Mouse (Mus musculus) heart, adult 8-10 months (tissue): ENCODE results near the gene Btbd19. TPM values are rescaled to one million over a fixed set of nuclear protein-coding genes. Genes with fewer than 3 reads are reported as not detected.
A peak's percentile ranks its signal among the peaks of the same experiment; 100 is the strongest.

Experiments used
- DNase-seq: peaks from one replicate; pipeline ENCODE4 v3.0.0; 2022; ENCODE audit warnings: low spot score
- total RNA-seq, 4 experiments: library from RNA; stranded (reverse); gene quantifications; 2 replicates each; pipeline ENCODE4 v1.2.4; 2022

Gene Btbd19
- 1 to 10 TPM; 1.8 to 3.5 (median 2.4) TPM for total RNA-seq

DNA sequence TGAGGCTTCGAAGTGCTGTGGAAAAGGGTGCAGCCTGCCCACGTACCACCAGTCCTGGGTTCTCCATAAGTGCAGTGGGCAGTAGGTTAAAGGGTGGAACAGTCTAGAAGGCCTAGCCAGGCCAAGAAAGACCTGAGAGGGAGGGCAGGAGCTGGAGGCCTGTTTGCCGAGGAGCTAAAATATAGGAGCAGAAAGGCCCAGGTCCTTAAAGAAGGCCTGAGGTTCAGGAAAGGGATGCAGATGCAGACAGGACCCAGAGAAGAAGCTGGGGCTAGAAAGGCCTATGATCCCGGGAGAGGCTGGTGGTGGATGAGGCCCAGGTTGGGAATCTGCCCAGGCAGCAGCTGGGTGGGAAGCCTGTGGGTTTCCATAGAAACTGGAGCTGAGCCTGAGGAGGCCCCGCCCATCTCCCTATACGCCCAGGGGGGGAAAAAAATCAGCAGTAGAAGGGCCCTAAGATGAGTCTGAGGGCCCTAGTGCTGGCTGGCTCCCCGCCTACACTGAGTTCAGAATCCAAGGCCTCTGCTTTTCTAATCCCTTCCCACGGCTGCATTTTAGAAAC lies at the start of gene Btbd19:
Btbd19 (minus strand) TSS at position 378 of the 562 bp plus-strand sequence.
- DNase-seq: peak; percentile 86

DNA sequence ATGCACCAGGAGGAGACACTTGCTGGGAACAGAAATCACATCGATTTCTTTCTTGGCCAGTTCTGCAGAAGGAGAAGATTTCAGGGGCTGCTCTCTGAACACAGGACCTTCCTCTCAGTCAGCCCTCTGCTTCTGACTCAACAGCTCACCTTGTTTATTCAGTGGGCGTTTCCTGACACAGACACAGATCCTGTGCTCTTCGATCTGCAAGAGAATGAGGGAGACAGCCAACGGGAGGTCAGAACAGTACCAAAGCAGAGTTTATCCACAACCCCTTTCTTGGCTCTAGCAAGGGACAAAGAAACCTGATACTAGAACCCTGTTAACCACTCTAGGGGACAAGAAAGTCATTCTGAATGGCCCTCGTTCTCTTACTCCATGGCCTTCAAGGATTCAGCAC lies 44.4 kb upstream of the Btbd19 start:
- DNase-seq: no peak

DNA sequence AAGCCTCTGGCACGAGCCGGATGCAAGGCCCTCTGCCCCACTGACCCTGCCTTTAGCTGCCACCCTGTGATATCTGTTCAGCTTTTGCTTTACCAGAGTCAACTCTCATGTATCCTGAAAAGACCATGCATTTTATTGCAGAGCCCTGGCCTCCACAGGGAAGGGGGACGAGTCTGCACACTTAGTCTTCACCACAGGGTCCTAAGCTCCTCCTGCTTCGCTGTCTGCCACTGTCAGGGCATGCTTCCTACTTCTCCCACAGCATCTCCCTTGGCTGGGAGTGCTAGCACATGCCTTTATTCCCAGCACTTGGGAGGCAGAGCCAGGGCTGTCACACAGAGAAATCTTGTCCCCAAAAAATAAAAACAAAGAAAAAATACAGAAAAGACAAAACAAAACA lies 35.7 kb upstream of the Btbd19 start:
- DNase-seq: no peak

DNA sequence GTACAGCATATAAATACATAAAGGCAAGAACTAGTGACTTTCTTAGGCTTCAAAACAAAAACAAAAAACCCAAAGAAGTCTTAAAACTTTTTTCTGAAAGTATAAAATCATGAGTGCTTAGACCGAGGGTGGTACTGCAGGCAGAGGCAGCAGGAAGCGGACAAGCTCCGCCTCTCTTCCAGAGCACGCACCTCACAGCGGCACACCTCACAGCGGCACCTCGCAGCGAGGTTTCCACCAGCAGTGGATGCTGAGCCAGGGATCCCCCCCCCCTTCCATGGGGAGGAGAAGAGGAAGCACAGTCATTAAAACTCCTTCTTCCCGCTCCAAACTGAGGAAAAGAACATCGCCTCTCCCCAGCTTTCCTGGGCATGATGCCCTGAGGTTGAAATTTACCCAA lies 34.1 kb upstream of the Btbd19 start:
- DNase-seq: no peak

DNA sequence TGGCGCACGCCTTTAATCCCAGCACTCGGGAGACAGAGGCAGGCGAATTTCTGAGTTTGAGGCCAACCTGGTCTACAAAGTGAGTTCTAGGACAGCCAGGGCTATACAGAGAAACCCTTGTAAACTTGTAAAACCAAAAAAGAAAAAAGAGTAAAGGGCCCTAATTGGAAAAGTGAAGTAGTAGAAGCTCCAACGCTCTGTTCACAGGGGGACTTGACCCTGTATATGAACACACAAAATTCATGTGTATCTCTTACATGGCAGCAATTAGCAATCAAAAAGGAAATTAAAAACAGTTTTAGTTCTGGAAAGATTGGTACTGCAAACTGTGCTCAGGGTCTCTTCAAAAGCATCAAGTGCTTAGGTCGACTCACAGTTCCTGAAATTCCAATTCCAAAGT lies 30.8 kb upstream of the Btbd19 start:
- no peak for DNase-seq

DNA sequence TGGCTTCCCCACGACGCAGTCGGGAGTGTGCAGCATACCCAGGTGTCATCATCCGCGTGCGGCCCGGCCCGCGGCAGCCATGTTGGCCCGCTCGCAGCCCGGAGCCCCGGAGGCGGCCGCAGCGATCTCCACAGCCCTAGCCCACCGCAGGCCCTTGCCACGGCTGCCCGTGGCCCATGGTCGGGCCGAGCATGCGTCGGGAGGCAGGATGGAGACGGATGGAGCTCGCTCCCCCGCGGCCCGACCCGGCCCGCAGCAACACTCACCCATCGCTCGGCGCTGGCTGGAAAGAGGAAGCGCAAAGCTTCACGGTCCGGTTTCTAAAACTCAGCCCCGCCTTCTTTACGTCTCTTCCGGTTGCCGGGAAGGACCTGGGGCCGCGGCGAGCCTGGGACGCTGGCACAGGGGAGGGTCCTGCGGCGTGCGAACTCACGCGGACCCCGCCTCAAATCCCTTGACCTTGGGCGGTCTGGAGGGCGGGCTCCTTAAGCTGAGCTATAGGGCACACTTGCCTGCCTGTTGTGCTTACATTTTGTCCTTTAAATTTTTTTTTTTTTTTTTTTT lies 30.3 kb upstream of the Btbd19 start, which contains the start of gene Rps8:
Rps8 (minus strand) TSS at position 452 of the 564 bp plus-strand sequence.
- peak; percentile 88 for DNase-seq

DNA sequence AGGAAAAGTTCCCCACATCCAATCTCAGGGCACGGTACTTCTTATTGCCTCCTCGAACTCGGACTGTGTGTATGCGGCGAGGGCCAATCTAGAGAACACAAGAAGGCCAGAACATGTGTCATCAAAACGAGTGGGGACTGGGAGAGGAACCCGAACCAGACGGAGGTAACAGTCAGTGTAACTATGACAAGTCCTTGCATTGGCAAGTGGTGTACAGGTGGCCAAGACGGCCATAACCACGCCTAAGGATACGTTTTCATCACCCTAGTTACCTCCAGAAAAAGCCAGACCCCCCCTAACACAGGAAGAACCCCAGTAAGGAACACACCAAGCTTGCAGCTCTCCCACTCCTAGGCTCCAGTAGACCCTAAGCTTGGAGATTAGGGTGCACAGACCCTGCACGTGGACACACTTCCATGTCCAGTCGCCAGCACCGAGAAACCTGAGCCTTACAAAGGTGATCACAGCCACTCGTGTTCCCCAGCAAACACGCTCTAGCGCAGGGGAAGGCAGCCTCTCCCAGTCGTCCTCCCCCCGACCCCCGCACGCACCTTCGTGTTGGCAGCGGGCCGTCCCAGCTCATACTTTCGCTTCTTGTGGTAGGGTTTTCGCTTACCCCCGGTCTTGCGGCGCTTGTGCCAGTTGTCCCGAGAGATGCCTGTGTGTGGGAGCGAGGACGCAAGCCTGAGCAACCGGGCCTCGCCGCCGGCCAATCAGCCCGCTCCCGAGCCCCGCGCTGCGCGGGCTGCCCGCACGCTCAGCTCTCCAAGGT lies 29.7 kb upstream of the Btbd19 start:
- no peak for DNase-seq

DNA sequence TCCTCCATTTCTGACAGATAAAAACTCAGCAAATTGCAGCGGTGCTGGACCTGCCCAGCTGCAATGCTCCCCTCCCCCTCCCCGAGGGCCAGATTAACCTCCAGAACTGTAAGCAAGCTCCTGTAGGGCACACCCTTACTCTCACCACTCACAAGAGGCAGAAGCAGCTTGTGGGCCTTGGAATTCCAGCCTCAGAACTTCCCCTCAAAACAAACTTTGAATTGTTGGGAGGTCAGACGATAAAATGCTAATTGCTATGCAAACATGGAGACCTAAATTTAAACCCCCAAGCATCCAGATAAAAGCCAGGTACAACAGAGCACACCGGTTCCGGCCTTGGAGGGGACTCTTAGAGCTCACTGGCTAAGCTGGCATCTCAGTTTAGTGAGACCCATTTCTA lies 27.2 kb upstream of the Btbd19 start:
- DNase-seq: no peak

DNA sequence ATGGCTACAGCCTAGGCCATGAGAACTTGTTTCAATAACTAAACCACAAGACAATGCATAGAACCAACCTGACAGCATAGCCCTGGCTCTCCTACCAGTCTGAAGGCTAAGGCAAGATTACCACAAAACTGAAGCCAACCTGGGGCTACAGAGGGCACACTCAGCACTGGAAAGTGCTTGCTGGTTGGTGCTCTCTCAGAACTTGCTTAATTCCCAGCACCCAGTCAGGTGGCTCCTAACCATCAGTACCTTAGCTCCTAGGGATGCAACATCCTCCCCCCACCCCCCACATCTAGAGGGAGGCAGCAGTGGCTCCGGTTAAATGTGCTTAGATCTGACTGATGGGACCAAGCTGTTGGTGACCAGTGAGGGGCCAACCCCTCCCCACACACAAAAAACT lies 25.9 kb upstream of the Btbd19 start:
- no peak for DNase-seq

DNA sequence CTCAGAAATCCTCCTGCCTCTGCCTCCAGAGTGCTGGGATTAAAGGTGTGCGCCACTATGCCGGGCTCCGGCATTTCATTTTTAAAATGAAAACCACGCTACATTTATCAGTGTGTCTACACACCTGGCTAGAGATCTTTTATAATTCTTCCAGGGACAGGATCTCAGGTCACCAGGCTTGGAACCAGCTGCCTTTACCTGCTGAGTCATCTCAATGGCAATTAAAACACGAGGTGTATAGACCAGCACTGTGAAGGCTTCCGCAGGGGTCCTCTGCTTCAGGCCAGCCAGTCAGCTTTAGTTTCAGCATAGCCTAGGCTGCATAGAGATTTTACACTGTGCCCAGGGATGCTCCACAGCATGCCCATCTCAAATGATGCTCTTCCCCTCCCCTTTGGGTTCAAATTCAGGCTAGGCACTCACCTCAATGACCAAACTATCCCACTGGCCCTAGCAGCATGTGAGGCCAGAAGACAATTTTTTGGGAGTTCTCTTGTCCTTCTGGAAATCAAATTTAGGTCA lies 24.7 kb upstream of the Btbd19 start:
- DNase-seq: no peak

DNA sequence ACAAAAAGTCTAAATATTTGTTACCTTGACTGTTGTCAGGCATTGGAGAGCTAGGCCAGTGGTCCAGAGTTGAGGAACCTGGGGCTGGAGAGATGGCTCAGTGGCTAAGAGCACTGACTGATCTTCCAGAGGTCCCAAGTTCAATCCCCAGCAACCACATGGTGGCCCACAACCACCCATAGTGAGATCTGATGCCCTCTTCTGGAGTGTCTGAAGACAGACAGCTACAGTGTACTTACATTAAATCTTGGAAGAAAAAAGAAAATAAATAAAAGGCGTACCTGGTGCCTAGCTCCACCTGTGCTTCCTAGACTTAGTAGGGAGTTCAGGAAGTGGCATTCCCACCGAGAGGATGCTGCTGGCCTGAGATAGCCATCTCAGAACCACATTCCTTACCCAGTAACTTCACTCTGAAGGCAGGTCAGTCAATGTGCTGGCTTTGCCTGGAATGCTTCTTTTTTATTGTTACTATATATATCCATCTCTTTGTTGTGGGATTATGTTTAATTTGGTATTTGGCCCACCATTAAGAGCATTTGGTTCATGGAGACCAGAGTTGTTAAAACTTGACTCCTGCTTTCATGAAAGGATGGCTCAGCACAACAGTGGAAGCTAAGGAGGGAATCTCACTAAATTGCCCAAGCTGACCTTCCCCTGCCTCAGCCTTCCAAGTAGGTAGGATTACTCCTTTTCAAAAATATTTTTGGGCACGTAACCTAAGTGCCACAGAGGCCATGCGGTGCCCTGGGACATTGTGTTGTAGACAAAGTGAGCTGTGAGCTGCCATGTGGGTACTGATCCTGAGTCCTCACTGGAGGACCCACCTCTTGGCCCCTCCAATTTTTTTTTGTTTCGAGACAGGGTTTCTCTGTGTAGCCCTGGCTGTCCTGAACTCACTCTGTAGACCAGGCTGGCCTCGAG lies 24.0 kb upstream of the Btbd19 start:
- DNase-seq: no peak

DNA sequence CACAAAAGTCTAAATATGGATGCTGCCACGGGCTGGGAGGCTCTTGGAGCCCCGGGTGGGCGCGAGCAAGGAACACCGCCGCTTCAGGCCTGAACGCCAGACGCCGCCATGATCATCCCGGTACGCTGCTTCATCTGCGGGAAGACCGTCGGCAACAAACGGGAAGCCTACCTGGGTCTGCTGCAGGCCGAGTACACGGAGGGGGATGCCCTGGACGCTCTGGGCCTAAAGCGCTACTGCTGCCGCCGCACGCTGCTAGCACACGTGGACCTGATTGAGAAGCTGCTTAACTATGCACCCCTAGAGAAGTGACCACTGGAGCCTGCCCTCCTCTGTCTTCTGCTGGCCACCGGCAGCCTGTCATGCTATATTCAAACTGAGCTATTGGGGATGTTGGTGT lies 23.3 kb upstream of the Btbd19 start:
- DNase-seq: no peak

DNA sequence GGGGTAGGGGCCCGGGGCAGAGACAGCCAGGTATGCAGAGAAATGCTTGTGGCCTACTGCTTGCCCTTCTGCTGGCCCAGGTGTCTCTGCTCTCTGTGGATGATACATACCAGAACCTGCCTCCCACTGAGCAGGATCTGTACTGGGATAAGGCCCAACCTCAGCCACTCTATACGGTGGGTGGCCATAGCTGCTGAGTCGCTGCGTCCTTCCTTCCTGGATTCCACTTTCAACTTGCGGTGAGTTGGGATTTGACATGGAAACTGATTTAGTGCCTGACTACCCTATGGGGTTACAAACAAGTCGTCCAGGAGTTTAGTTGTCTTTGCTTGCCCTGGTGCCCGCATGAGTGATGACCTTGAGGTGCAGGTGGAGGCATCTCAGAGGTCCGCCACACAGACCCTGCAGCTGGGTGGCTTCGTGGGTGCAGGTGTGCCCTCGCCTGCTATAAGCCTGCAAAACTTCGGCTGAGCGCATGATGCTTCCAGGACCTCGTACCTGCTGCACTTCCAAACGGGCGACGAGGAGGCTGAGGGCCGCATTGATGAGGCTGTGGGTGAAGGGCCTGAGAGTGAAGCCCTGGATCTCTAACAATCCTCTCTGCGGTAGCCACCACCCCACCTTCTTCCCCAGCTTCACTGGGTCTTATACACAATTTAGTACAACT lies 22.7 kb upstream of the Btbd19 start:
- no peak for DNase-seq

DNA sequence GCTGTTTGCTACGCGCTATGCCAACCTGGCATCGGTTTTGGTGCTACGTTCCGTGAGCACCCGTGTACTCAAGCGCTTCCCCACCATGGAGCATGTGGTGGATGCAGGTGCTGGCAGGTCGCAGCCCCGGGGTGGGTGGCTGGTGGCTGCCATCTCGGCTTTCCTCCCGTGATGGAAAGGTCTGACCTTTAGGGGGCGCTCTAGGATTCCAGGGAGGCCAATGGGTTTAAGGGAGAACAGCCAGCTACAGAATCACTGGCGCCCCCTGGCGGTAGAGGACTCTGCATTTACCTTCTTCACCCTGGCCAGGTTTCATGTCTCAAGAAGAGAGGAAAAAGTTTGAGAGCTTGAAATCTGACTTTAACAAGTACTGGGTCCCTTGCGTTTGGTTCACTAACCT lies 20.7 kb upstream of the Btbd19 start:
- peak; percentile 71 for DNase-seq

DNA sequence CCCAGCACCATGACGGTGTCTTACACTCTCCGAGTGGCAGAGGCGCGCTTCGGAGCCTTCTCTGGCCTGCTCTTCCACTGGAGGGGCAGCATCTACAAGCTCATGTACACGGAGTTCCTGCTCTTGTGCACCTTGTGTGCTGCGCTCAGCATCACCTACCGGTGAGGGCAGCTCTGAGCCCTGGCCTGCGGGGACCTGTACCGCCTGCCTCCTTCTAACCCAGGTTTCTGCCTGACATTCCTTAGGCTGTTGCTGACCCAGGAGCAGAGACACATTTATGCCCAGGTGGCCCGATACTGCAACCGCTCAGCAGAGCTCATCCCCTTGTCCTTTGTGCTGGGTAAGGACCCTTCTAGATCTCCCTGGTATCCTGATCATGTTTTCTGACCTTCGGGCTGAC lies 19.7 kb upstream of the Btbd19 start:
- DNase-seq: no peak

DNA sequence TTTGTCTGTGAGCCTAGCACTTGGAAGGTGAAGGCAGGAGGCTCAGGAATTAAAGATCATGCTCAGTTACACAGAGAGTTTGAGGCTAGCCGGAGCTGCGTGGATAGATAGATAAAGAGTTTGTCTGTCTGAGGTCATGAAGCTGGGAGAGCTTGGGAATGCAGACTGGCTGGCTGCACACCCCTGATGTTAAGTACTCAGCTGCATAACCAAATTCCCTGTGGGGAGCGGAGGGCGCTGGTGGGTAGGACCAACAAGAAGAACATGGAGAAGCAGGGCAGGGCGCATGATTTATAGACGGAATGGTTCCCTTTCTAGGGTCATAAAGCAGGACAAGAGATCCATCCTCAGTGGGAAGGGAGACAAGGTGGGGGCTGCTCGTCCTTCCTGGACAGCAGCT lies 17.5 kb upstream of the Btbd19 start:
- no peak for DNase-seq

DNA sequence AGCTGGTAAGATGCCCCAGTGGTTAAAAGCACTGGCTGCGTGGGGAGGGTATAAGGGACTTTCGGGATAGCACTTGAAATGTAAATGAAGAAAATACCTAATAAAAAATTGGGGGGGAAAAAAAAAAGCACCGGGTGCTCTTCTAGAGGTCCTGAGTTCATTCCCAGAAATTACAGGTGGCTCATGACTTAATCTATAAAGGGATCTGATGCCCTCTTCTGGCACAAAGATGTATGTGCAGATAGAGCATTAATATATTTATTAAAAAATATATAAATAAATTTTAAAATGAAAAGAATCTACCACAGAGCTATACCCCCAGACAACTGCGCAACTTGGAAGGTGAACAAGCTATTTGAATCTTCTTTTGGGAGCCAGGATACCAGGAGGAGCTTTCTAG lies 15.1 kb upstream of the Btbd19 start:
- no peak for DNase-seq

DNA sequence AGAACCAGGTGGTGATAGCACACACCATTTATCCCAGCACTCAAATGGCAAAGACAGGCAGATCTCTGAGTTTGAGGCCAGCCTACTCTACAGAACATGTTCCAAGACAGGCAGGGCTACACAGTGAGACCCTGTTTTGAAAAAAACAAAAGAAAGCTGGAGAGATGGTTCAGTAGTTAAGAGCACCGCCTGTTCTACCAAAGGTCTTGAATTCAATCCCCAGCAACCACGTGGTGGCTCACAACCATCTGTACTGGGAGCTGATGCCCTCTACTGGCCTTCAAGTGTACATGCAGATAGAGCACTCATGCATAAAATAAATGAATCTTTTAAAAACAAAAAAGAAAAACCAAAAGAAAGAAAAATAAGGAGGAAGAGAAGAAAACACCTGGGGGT lies 13.7 kb upstream of the Btbd19 start:
- peak; percentile 58 for DNase-seq

DNA sequence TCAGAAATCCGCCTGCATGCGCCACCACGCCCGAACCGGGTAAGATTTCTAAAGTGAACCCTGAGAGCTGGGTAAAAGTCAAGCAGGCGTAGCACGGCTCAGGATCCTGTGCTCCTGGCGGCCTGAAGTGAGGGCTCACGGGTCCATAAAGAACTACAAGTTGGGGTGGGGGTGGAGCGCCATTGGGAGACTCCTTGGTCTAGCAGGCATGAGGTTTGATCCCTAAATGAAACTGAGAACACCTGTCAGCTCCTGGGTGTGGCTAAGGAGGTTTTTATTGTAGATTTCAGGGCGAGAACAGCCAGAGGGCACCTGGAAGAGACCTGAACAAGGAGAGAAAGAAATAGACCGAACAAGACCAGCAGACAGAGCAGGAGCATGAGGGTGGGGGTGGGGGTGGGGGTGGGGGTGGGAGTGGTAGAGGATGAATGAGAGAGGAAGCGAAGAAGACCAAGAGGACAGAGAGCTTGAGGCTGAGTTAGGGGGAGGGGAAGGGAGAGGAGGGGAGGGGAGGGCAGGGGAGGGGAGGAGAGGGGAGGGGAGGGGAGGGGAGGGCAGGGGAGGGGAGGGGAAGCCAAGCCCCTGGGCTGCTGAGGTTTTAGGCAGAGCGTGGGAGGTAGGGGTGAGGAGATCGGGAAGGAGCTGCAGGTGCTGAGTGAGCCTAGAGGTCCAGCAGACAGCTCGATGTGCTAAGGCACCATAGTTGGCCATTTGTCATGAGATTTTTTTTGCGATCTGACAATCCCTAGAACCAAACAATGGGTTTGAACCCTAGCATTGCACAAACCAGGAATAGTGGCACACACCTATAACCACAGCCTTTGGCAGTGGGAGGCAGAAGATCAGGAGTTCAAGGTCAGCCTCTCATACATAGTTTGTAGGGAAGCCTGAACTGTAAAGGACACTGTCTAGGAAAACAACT lies 13.0 kb upstream of the Btbd19 start:
- DNase-seq: no peak

DNA sequence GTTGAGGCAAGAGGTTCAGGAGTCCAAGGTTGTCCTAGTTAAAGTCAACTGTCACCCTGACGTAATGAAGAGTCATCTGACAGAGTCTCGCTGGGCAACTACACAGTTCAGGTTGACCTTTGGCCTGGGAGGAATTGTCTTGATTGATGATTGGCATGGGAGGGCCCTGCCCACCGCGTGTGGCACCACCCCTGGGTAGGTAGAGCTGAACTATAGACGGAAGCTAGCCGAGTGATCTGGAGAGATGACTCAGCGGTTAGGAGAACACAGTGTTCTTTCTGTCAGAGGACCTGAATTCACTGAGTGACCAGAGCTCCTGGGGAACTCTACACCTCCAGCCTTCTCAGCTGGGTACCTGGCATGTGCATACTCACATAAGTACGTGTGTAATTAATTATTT lies 10.5 kb upstream of the Btbd19 start:
- DNase-seq: no peak
